Mouse (Mus musculus) hindbrain, embryonic 14.5 days (tissue): ENCODE measurements at regions not wholly inside any gene's neighbourhood (a gene's known extent, or its start where the extent isn't known, plus 50 kb on each side); places are given as distances from the start of the nearest gene placed in this dataset.

Experiments used
- ATAC-seq: fragments of 200-750 bp; cut with Nextera tagmentation; 2 replicates; pipeline ENCODE4 v1.8.0; 2017; ENCODE audit warnings: moderate number of reproducible peaks, mild to moderate bottlenecking, moderate TSS enrichment, moderate library complexity; ENCODE audit not compliant: low FRiP score
- DNase-seq: peaks from one replicate; pipeline ENCODE4 v3.0.0-alpha.2; 2015; ENCODE audit warnings: low spot score
- H3K27ac ChIP-seq: fragments of 300-500 bp; sonication (generic); 2 replicates; pipeline ENCODE4 v1.5.1; 2014; ENCODE audit warnings: mild to moderate bottlenecking, moderate library complexity
- H3K27me3 ChIP-seq: fragments of 300-500 bp; sonication (generic); 2 replicates; pipeline ENCODE4 v1.6.1; 2014; ENCODE audit warnings: mild to moderate bottlenecking, low read length, mixed read lengths; ENCODE audit not compliant: control insufficient read depth, insufficient read depth
- H3K36me3 ChIP-seq: fragments of 300-500 bp; sonication (generic); replicated peaks from 2 replicates; pipeline ENCODE4 v1.6.1; 2014; ENCODE audit not compliant: control insufficient read depth, insufficient read depth
- H3K4me1 ChIP-seq: fragments of 300-500 bp; sonication (generic); replicated peaks from 2 replicates; pipeline ENCODE4 v1.6.1; 2014; ENCODE audit warnings: antibody characterized with exemption, low read length, mixed read lengths; ENCODE audit not compliant: control insufficient read depth, insufficient read depth
- H3K4me2 ChIP-seq: fragments of 300-500 bp; sonication (generic); replicated peaks from 2 replicates; pipeline ENCODE4 v1.6.1; 2014; ENCODE audit warnings: mild to moderate bottlenecking, moderate library complexity
- H3K4me3 ChIP-seq: fragments of 300-500 bp; sonication (generic); replicated peaks from 2 replicates; pipeline ENCODE4 v1.5.1; 2014; ENCODE audit warnings: mild to moderate bottlenecking, low read length
- H3K9ac ChIP-seq: fragments of 300-500 bp; sonication (generic); 2 replicates; pipeline ENCODE4 v1.6.1; 2014
- H3K9me3 ChIP-seq: fragments of 300-500 bp; sonication (generic); 2 replicates; pipeline ENCODE4 v1.6.1; 2016; ENCODE audit warnings: low read length; ENCODE audit not compliant: control insufficient read depth
- WGBS: fragments of 180-500 bp; shearing (Covaris S2); extraction: QIAGEN DNeasy Blood & Tissue Kit; methylation state at CpG from one replicate; pipeline ENCODE4 v1.1.7; 2014; 5-methylcytosine and 5-hydroxymethylcytosine counted together

DNA sequence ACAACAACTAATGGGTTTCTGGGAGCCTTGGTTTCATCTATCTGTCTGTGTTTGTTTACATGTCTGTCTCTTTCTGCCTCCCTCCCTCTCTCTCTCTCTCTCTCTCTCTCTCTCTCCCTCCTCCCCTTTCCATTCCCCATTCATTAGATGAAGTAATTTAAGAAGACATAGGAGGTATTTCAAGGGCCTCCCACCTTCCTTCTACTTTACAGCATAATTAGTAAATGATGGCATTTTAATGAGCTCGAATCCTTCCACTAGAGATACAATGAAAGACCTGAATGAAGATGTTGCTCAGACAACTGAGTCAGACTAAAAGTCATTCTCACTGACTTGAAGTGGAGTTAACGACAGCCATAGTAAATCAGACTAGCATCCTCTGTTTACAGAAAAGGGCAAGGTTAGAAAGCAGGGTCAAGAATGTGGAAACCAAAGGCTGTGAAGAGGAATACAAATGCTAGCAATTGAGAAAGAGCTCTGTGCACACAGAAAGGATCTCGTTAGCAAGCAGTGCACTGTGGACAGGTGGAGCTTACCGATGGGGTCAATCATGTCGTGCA lies 111.1 kb upstream of the Ccn2 start:
- Histone ChIP-seq H3K36me3 (no peaks in the 10 kb centered on the region), H3K4me1 (no peaks in the 10 kb centered on the region), H3K4me2 (no peak overlapping the region), H3K9ac (no peak overlapping the region), H3K4me3 (no peak overlapping the region), H3K27ac (no peak overlapping the region), H3K27me3 (no peaks in the 10 kb centered on the region), H3K9me3 (no peaks in the 10 kb centered on the region)
- no peak for ATAC-seq
- no peak for DNase-seq
- 39% methylated on average over 5 of the region's 5 CpGs for WGBS

GRCm38 (mm10) chr10:24485461-24485860 lies 109.8 kb upstream of the Ccn2 start:
- H3K4me3 ChIP-seq, result no peak overlapping the region
- no peaks in the 10 kb centered on the region for H3K4me1 ChIP-seq
- H3K4me2 ChIP-seq, result no peak overlapping the region
- DNase-seq (no peak), ATAC-seq (no peak)
- H3K27me3 ChIP-seq, result no peaks in the 10 kb centered on the region
- H3K9me3 ChIP-seq, result no peaks in the 10 kb centered on the region
- no peak overlapping the region for H3K27ac ChIP-seq
- H3K9ac ChIP-seq, result no peak overlapping the region
- no peaks in the 10 kb centered on the region for H3K36me3 ChIP-seq
- 70% methylated on average over 5 of the region's 5 CpGs for WGBS

- Histone ChIP-seq H3K36me3 (no peaks in the 10 kb centered on the region), H3K9me3 (no peaks in the 10 kb centered on the region), H3K4me3 (no peak overlapping the region), H3K4me1 (no peaks in the 10 kb centered on the region), H3K27me3 (no peaks in the 10 kb centered on the region), H3K4me2 (no peak overlapping the region), H3K9ac (no peak overlapping the region), H3K27ac (no peak overlapping the region)
- ATAC-seq (no peak), DNase-seq (no peak)
- 72% methylated on average over 1 of the region's 1 CpGs for whole genome bisulfite sequencing
Observed at GRCm38 (mm10) chr10:24486224-24486623, 109.0 kb upstream of the Ccn2 start.

DNA sequence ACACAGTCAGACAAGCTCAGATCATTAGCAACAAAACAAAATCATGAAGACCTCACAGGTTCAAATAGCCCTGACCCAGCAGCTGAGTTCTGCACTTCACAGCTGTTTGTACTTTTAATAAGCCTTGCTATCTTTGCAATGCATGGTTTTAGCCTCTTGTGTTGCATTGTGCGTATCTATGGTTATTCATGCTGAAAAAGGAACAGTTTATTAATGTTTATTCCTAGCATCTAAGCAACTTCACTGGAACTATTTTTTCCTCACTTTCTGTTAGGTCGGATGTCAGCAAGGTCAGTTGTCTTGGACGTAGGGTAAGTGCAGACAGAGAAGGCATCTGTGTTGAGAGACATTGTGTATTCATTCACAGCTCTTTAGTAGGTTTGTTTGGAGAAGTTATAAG lies 107.3 kb upstream of the Ccn2 start:
- Histone ChIP-seq H3K9me3 (no peaks in the 10 kb centered on the region), H3K9ac (no peak overlapping the region), H3K27me3 (no peaks in the 10 kb centered on the region), H3K36me3 (no peaks in the 10 kb centered on the region), H3K27ac (no peak overlapping the region), H3K4me1 (no peaks in the 10 kb centered on the region), H3K4me2 (no peak overlapping the region), H3K4me3 (no peak overlapping the region)
- ATAC-seq (no peak), DNase-seq (no peak)
- WGBS, result 87% methylated on average over 3 of the region's 3 CpGs

- Histone ChIP-seq H3K4me1 (no peaks in the 10 kb centered on the region), H3K36me3 (no peaks in the 10 kb centered on the region), H3K27ac (no peak overlapping the region), H3K4me2 (no peak overlapping the region), H3K4me3 (no peak overlapping the region), H3K9ac (no peak overlapping the region), H3K9me3 (no peaks in the 10 kb centered on the region), H3K27me3 (no peaks in the 10 kb centered on the region)
- ATAC-seq (no peak), DNase-seq (no peak)
- 88% methylated on average over 2 of the region's 2 CpGs for WGBS
Observed at GRCm38 (mm10) chr10:24490432-24490831, 104.8 kb upstream of the Ccn2 start.

DNA sequence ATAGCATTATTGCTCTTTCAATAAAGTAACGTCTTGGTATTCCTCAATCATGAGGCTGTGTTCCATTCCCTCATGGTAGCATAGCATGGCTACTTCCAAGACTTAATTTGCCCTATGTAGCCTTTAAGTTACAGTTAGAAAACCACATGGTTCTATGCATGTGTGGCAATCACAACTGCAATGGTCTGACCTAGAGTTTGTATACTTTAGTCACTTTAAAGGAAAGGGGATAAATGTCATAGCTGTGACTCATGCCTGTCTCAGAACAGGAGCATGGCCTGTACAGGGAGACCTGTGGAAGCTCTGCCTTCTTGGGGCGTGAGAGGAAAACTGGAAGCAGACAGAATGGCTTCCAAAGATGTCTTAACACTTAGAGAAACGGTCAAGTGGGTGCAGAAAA lies 103.4 kb upstream of the Ccn2 start:
- Histone ChIP-seq H3K9ac (no peak overlapping the region), H3K9me3 (no peaks in the 10 kb centered on the region), H3K4me1 (no peaks in the 10 kb centered on the region), H3K36me3 (no peaks in the 10 kb centered on the region), H3K27ac (no peak overlapping the region), H3K27me3 (no peaks in the 10 kb centered on the region), H3K4me2 (no peak overlapping the region), H3K4me3 (no peak overlapping the region)
- ATAC-seq, result no peak
- WGBS, result 89% methylated on average over 3 of the region's 3 CpGs
- DNase-seq, result no peak

- no peak for ATAC-seq
- H3K9ac ChIP-seq, result no peak overlapping the region
- no peaks in the 10 kb centered on the region for H3K27me3 ChIP-seq
- no peak overlapping the region for H3K27ac ChIP-seq
- DNase-seq, result no peak
- no peak overlapping the region for H3K4me3 ChIP-seq
- H3K4me2 ChIP-seq, result no peak overlapping the region
- no peaks in the 10 kb centered on the region for H3K36me3 ChIP-seq
- H3K9me3 ChIP-seq, result no peaks in the 10 kb centered on the region
- H3K4me1 ChIP-seq, result no peaks in the 10 kb centered on the region
- WGBS, result 68% methylated on average over 4 of the region's 4 CpGs
Observed at GRCm38 (mm10) chr10:24493392-24493791, 101.8 kb upstream of the Ccn2 start.

- H3K4me3 ChIP-seq, result no peak overlapping the region
- no peaks in the 10 kb centered on the region for H3K4me1 ChIP-seq
- no peaks in the 10 kb centered on the region for H3K36me3 ChIP-seq
- ATAC-seq (no peak), DNase-seq (no peak)
- H3K9ac ChIP-seq, result no peak overlapping the region
- no peak overlapping the region for H3K4me2 ChIP-seq
- H3K27me3 ChIP-seq, result no peaks in the 10 kb centered on the region
- no peaks in the 10 kb centered on the region for H3K9me3 ChIP-seq
- 73% methylated on average over 6 of the region's 6 CpGs for WGBS
- no peak overlapping the region for H3K27ac ChIP-seq
Observed at GRCm38 (mm10) chr10:24493936-24494335, 101.3 kb upstream of the Ccn2 start.

- H3K9ac ChIP-seq, result no peak overlapping the region
- no peaks in the 10 kb centered on the region for H3K27me3 ChIP-seq
- no peaks in the 10 kb centered on the region for H3K36me3 ChIP-seq
- H3K4me1 ChIP-seq, result no peaks in the 10 kb centered on the region
- H3K4me3 ChIP-seq, result no peak overlapping the region
- no peak overlapping the region for H3K27ac ChIP-seq
- 89% methylated on average over 11 of the region's 11 CpGs for WGBS
- no peaks in the 10 kb centered on the region for H3K9me3 ChIP-seq
- no peak for ATAC-seq
- H3K4me2 ChIP-seq, result no peak overlapping the region
- no peak for DNase-seq
Observed at GRCm38 (mm10) chr10:24519795-24520512, 75.3 kb upstream of the Ccn2 start.

DNA sequence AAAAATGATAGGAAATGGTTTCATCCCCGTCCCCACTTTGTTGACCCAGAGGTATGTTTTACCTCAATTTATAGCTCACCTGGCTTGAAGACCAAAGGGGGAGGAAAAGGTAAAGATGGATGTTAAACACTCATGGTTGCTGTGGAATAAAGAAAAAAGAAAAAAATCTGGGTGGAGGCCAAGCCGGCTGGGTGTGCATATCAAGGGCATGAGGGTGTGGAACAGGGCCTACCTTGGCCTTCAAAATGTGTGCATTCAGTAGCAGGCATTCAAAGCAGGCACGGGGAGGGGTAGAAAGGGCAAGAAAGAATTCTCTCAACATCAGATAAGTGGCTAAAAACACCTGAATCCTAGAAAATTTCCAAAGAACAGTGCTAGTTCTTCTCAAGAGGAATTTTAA lies 74.7 kb upstream of the Ccn2 start:
- no peak overlapping the region for H3K4me3 ChIP-seq
- H3K4me1 ChIP-seq, result no peaks in the 10 kb centered on the region
- H3K9ac ChIP-seq, result no peak overlapping the region
- no peak overlapping the region for H3K27ac ChIP-seq
- WGBS, result 88% methylated on average over 3 of the region's 3 CpGs
- DNase-seq (no peak), ATAC-seq (no peak)
- no peaks in the 10 kb centered on the region for H3K9me3 ChIP-seq
- H3K36me3 ChIP-seq, result no peaks in the 10 kb centered on the region
- no peaks in the 10 kb centered on the region for H3K27me3 ChIP-seq
- H3K4me2 ChIP-seq, result no peak overlapping the region
